Mouse (Mus musculus) midbrain, embryonic 10.5 days (tissue): ENCODE data around the gene Lrtm1. TPM values are rescaled to one million over a fixed set of nuclear protein-coding genes. Genes with fewer than 3 reads are reported as not detected.

Experiments
- DNase-seq: peaks from one replicate; pipeline ENCODE4 v3.0.0-alpha.2; 2017; ENCODE audit warnings: low spot score
- H3K27ac ChIP-seq: fragments of 300-500 bp; sonication (generic); replicated peaks from 2 replicates; pipeline ENCODE4 v1.5.1; 2016; ENCODE audit warnings: mild to moderate bottlenecking
- H3K27me3 ChIP-seq: fragments of 300-500 bp; sonication (generic); 2 replicates; pipeline ENCODE4 v1.6.1; 2016; ENCODE audit warnings: low read depth, mild to moderate bottlenecking; ENCODE audit not compliant: poor library complexity, severe bottlenecking
- H3K36me3 ChIP-seq: fragments of 300-500 bp; sonication (generic); 2 replicates; pipeline ENCODE4 v1.6.1; 2016; ENCODE audit warnings: mild to moderate bottlenecking, moderate library complexity
- H3K4me1 ChIP-seq: fragments of 300-500 bp; sonication (generic); 2 replicates; pipeline ENCODE4 v1.6.1; 2016
- H3K4me3 ChIP-seq: fragments of 300-500 bp; sonication (generic); 2 replicates; pipeline ENCODE4 v1.5.1; 2016; ENCODE audit warnings: mild to moderate bottlenecking, moderate library complexity
- H3K9me3 ChIP-seq: fragments of 300-500 bp; sonication (generic); replicated peaks from 2 replicates; pipeline ENCODE4 v1.6.1; 2016; ENCODE audit warnings: mild to moderate bottlenecking
- WGBS: fragments of 180-500 bp; shearing (Covaris S2); methylation state at CpG from one replicate; pipeline ENCODE4 v1.1.7; 2016; 5-methylcytosine and 5-hydroxymethylcytosine counted together
- polyA plus RNA-seq: library from polyadenylated mRNA; unstranded; fragments of >200 nt; fragmentation: Nextera tagmentation; extraction: Ambion mirVana; gene quantifications from 2 replicates; pipeline ENCODE4 v1.2.1, GENCODE M21; 2016

The Lrtm1 gene
- polyA plus RNA-seq, 1 experiment from 2014 or later: 27.2 TPM

DNA sequence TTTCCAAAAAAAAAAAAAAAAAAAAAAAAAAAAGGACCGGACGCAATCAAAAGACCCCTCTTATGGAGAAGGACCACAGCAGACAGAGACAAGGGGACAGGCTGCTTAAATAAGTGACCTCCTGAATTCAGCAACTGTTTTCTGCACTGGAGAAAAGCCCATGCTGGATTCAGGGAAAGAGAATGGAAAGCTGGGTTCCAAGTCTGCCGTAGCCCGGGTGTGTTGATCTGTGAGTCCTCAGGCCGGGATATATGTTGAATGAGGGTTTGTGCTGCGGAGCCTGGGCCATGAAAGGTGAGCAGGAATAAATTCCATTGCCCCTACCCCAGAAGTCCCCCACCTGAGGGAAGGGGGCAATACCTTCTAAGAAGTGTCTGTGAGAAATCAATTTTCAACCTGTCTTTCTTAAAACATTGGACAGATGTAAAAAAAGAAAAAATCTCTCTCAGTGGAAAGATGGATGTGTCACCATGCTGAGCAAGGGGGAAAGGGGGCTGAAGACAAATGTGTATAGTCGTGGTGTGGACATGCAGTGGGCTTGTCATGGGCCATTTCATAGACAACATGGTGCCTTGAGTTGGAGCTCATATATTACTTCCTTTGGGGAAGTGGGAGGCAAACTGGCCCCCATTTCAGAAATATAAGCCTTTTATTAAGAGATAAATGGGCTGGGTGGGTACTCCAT is 450 bp downstream of the Lrtm1 start:
- peak; percentile 50 for DNase-seq
- peak overlapping the region; percentile 48 for H3K4me3 ChIP-seq
- H3K27ac ChIP-seq: peak overlapping the region; percentile 85
- H3K27me3 ChIP-seq: peaks cover 9% of the 10 kb centered on the region; the same call in 1 of the 2 replicates
- WGBS: 15% methylated on average over 7 of the region's 7 CpGs
- H3K9me3 ChIP-seq: no peaks in the 10 kb centered on the region
- H3K36me3 ChIP-seq: peaks cover 20% of the 10 kb centered on the region
- H3K4me1 ChIP-seq: peaks cover 80% of the 10 kb centered on the region

DNA sequence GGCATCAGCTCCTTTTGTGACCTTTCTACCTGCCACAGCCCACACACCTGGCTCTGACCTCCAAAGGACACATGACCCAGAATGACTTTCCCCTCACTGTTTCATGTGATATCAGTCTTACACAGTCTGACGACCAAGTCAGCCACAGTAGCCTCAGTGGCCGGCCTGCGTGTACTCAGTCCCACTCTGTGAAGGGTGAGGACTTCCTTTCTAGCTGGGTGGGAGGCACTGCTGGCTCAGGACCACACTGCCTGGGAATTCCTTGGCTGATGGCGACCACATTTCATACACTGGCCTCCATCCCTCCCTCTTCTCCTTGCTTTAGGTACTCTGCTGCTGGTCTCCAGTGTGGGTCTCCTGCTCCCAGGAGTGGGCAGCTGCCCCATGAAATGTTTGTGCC is 3.3 kb downstream of the Lrtm1 start:
- H3K27ac ChIP-seq: peak overlapping the region; percentile 59
- 73% methylated on average over 4 of the region's 4 CpGs for WGBS
- no peak for DNase-seq
- peak overlapping the region; percentile 27 for H3K4me3 ChIP-seq
- H3K27me3 ChIP-seq: peaks cover 5% of the 10 kb centered on the region; the same call in 1 of the 2 replicates
- peaks cover 74% of the 10 kb centered on the region for H3K4me1 ChIP-seq
- peaks cover 35% of the 10 kb centered on the region for H3K36me3 ChIP-seq
- H3K9me3 ChIP-seq: no peaks in the 10 kb centered on the region

DNA sequence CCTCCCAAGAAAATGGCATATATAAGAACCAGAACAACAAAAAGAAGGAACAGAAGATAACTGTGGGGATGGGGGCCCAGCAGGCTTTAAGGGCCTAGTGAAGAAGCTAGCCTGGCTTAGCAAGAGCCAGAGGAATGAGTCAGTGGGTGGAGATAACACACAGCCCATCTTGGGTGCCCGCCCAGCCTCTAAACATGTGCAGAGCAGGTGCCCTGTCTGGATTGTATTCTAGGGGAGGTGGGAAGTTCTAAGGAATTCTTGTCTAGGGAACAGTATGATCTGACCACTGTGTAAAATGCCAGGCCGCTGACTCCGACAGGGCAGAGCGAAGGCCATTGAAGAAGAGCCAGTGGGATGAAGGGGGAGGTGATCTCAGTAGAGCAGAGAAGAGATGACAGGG is 5.2 kb downstream of the Lrtm1 start:
- Histone ChIP-seq H3K9me3 (no peaks in the 10 kb centered on the region), H3K27ac (no peak overlapping the region), H3K4me3 (0 out of 2 replicates have a peak overlapping the region, but pooled peaks have one; percentile 5), H3K36me3 (peaks cover 46% of the 10 kb centered on the region), H3K27me3 (peaks cover 5% of the 10 kb centered on the region; the same call in 1 of the 2 replicates), H3K4me1 (peaks cover 56% of the 10 kb centered on the region)
- no peak for DNase-seq
- WGBS: 93% methylated on average over 4 of the region's 4 CpGs

DNA sequence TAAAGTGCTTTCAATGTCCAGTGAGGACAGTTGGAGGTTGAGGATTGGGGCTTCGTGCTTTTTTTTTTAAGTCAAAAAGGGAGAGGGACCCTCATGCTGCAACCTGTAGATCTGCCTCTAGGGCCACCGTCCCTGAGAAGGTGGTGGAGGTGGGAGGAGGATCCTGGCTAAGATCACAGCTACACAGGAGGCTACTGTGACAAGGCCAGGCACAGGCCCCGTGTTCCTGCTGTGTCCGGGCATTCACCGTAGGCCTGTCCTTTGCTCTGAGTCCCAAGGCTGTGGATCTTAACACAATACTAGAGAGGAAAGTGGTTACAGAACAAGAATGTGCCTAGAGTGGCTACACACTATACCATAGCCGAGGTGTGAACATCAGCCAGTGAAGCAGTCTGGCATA is 7.3 kb downstream of the Lrtm1 start:
- Histone ChIP-seq H3K4me1 (peaks cover 53% of the 10 kb centered on the region), H3K4me3 (no peak overlapping the region), H3K36me3 (peaks cover 51% of the 10 kb centered on the region), H3K9me3 (no peaks in the 10 kb centered on the region), H3K27ac (peak overlapping the region; percentile 43), H3K27me3 (peaks cover 5% of the 10 kb centered on the region; the same call in 1 of the 2 replicates)
- 87% methylated on average over 6 of the region's 6 CpGs for WGBS
- no peak for DNase-seq

DNA sequence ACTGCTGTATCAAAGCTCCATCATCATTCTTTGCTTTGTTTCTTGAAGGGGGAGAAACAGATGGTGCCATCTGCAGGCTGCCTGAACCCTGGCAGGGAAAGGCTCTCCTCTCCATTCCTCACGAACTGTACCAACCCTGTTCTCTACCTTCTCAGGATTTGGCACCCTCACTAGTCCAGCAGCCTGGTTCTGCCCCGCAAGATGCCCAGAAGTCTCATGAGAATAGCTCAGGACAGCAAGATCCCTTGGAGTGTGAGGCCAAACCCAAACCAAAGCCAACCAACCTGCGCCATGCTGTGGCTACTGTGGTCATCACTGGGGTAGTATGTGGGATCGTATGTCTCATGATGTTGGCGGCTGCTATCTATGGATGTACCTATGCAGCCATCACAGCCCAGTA is 9.3 kb downstream of the Lrtm1 start:
- H3K27me3 ChIP-seq: no peaks in the 10 kb centered on the region
- 93% methylated on average over 5 of the region's 5 CpGs for WGBS
- no peak overlapping the region for H3K4me3 ChIP-seq
- H3K4me1 ChIP-seq: peaks cover 46% of the 10 kb centered on the region
- no peaks in the 10 kb centered on the region for H3K9me3 ChIP-seq
- peak overlapping the region; percentile 29; the same call in 1 of the 2 replicates for H3K27ac ChIP-seq
- DNase-seq: no peak
- H3K36me3 ChIP-seq: peaks cover 45% of the 10 kb centered on the region

DNA sequence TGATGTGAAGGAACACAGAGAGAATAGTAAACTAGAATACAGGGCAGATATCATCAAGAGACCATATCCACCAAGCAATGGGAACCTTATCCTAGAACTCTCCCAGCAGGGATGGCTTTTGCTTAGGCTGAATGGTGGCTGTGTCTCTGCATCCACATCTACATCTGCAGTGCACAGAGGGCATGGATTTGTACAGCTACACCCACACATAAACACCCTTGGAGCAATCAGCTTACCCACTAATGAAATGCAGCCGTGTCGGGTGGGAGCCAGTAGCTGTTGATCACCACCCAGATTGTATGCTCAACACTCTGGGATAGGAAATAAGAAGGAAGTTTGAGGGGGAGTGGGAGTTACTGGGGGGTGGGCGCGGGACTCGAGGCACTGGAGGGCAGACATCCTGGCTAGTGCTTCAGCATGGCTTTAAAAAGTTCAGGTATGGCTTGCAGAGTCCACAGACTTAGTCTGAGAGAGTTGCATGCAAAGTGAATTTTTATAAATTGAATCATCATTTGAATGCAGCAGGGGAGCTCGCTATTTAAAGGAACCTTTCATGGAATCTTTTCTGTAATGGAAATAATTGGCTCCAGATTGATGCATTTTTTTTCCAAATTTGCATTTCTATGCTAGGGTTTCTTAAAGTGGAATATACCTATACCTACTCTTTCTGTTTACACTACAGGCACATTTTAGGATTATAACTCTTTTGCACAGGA is 10.5 kb downstream of the Lrtm1 start:
- no peak for DNase-seq
- Histone ChIP-seq H3K9me3 (no peaks in the 10 kb centered on the region), H3K4me1 (peaks cover 40% of the 10 kb centered on the region), H3K4me3 (no peak overlapping the region), H3K27me3 (no peaks in the 10 kb centered on the region), H3K36me3 (peaks cover 34% of the 10 kb centered on the region), H3K27ac (no peak overlapping the region)
- 80% methylated on average over 6 of the region's 6 CpGs for WGBS

DNA sequence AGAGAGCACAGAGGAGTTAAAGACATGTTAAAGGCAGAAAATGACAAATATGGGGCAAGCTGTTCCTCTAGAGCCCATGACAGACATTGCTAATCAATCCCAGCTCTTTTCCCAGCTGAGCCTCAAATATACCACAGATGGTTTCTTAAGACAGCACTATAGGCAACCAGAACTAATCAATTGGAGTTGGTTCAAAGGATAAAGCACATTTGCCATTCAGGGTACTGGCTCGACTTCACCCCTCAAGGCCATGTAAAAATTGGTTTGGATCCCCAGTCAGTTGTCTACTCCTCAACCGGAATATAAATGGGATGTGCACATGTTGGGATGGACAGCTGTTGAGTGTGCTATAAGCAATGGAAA is 11.1 kb downstream of the Lrtm1 start:
- H3K4me1 ChIP-seq: peaks cover 38% of the 10 kb centered on the region
- no peaks in the 10 kb centered on the region for H3K27me3 ChIP-seq
- no peak for DNase-seq
- no peak overlapping the region for H3K4me3 ChIP-seq
- 61% methylated on average over 2 of the region's 2 CpGs for WGBS
- H3K27ac ChIP-seq: no peak overlapping the region
- no peaks in the 10 kb centered on the region for H3K9me3 ChIP-seq
- H3K36me3 ChIP-seq: peaks cover 31% of the 10 kb centered on the region

DNA sequence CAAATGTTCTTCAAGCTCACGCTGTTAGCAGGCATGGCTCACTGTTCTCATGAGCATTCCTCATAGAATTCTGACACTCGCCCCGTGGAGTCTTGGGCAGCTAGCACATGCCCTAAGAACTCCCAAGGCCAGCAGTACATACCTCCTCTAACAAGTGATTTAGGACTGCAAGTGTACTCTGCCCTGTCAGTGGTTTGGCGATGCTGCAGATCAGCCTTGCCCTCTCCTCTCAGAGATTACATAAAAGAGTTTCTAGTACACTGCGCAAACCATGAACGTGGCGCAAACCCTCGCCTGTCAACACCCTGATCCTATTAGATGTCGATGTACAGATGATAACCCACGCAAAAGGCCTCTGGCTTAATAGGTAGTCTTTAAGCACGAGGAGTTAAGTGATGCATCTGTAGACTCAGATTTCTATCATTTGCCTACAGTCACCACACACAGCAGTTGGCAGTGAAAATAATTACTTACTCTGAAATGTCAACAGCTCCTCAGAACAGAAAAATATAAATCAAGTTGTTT is 11.9 kb downstream of the Lrtm1 start:
- no peaks in the 10 kb centered on the region for H3K9me3 ChIP-seq
- WGBS: 92% methylated on average over 11 of the region's 11 CpGs

DNA sequence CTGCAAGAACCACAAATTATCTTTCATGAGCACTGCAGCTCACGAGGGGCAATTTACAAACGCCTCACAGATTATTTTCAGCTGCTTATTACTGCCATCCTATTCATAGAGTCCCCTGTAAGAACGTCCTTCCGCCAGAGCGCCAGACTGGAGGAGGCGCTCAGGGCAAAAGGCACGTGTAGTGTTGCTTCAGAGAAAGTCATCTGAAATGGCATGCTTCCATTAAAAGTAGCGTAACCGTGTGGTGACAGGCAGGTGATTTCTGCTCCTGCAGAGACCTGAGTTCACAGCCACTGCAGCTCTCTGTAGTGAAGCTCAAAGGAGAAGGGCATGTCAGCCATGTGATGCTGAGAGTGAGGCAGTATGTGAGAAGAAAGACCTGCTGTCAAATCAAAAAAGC is 12.5 kb downstream of the Lrtm1 start:
- no peaks in the 10 kb centered on the region for H3K9me3 ChIP-seq
- no peaks in the 10 kb centered on the region for H3K27me3 ChIP-seq
- H3K27ac ChIP-seq: no peak overlapping the region; the same call in 1 of the 2 replicates
- peaks cover 25% of the 10 kb centered on the region for H3K4me1 ChIP-seq
- peaks cover 25% of the 10 kb centered on the region for H3K36me3 ChIP-seq
- no peak overlapping the region for H3K4me3 ChIP-seq
- no peak for DNase-seq
- WGBS: 87% methylated on average over 9 of the region's 9 CpGs

More for the DNA sequence above, 11.9 kb downstream of the Lrtm1 start:
- no peaks in the 10 kb centered on the region for H3K27me3 ChIP-seq
- no peak overlapping the region for H3K27ac ChIP-seq
- peaks cover 28% of the 10 kb centered on the region for H3K36me3 ChIP-seq
- DNase-seq: no peak
- H3K4me1 ChIP-seq: peaks cover 31% of the 10 kb centered on the region
- no peak overlapping the region for H3K4me3 ChIP-seq

DNA sequence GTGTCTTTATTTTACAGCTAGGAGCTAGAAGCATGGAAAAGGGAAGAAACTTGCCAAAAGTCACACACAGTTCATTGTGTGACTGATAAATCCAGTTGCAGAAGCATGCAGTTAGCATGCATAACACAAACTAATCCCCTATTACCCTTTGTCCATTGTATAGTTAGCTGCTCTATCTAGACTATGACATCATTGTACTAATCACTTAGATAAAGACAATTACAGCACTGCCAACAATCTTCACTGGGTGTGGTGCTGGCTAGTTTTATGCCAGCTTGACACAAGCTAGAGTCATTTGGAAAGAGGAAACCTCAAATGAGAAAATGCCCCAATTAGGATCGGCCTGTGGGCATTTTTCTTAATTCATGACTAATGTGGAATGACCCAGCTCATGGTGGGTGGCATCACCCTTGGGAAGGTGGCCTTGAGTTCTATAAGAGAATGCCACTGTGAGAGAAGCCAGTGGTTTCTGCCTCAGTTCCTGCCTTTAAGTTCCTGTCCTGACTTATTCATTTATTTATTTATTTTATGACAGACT is 13.9 kb downstream of the Lrtm1 start:
- Histone ChIP-seq H3K4me3 (no peak overlapping the region), H3K4me1 (peaks cover 20% of the 10 kb centered on the region), H3K36me3 (peaks cover 21% of the 10 kb centered on the region), H3K27me3 (no peaks in the 10 kb centered on the region), H3K27ac (no peak overlapping the region), H3K9me3 (no peaks in the 10 kb centered on the region)
- no peak for DNase-seq
- WGBS: 98% methylated on average over 1 of the region's 1 CpGs

DNA sequence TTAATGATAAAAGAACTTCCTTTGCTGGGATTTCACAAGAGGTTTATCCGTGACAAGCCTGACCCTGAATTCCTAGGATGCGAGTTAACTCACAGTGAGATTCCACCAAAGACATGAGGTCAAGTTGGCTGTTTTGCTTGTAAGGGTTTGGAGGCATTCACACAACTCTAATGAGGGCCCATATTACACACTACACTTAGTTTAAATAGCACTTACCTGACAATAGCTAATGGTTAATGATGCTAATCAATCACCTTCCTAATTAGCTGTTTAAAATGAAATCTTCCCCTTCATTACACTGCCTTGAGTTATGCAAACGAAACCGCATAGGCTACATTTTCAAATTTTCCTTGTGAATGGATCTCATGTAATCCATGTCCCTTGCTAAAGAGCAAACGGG is 20.2 kb downstream of the Lrtm1 start:
- Histone ChIP-seq H3K4me1 (peaks cover 10% of the 10 kb centered on the region), H3K4me3 (no peak overlapping the region), H3K36me3 (0 out of 2 replicates have a peak, but pooled peaks cover 3% of the 10 kb centered on the region), H3K27ac (no peak overlapping the region), H3K27me3 (0 out of 2 replicates have a peak, but pooled peaks cover 5% of the 10 kb centered on the region), H3K9me3 (no peaks in the 10 kb centered on the region)
- WGBS: 85% methylated on average over 5 of the region's 5 CpGs
- DNase-seq: no peak

DNA sequence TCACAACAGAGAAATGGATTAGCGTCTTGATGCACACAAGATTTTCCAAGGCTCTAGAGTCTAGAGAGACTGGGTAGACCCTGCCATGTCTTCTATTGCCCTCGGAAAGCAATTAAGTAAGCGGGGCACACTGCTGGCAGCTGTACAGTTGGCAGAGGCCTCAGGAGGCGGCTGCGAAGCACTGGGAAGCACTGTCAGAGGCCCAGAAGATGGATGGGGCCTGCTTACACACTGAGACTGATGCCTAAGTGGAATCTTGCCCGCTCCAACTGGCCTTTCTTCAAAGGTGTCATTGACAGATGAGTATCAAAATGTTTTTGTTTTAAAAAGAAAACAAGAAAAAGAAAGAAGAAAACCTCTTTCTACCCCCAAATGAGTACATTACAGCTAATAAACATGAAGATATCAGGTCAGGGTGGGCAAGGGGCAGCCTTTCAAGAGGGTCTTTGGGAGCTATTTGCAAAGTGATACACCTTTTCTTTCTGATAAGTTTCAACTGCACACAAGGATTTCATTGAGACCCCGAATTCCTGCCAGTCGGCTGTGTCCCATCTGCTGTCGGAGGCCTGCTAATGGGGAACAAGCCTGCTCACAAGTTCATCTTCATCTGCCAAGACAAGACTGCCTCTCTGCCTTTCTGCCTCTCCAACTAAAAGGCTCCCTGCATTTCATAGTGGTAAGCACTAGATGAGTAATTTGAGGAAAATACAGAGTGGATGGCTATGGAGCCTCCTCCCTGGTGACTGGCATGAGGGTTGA is 22.8 kb downstream of the Lrtm1 start:
- DNase-seq: no peak
- 90% methylated on average over 9 of the region's 9 CpGs for WGBS
- Histone ChIP-seq H3K36me3 (0 out of 2 replicates have a peak, but pooled peaks cover 3% of the 10 kb centered on the region), H3K4me1 (peaks cover 10% of the 10 kb centered on the region), H3K27ac (no peak overlapping the region), H3K9me3 (no peaks in the 10 kb centered on the region), H3K27me3 (0 out of 2 replicates have a peak, but pooled peaks cover 5% of the 10 kb centered on the region), H3K4me3 (no peak overlapping the region)
